Mouse (Mus musculus): ENCODE results near the gene Fev. TPM values are rescaled to one million over a fixed set of nuclear protein-coding genes. Genes with fewer than 3 reads are reported as not detected.

Fev gene
- polyA plus RNA-seq, 1 experiment = 1.1 TPM

GRCm38 (mm10) chr1:74856439-74856720 lies 28.8 kb downstream of the Fev start:
- DNase-seq = peak in 1 of 2 experiments; percentile 48
- Histone ChIP-seq H3K4me1 (ENCODE audit: control insufficient read depth, insufficient read depth, low read length) (no peaks in the 10 kb centered on the region), H3K4me3 (replicated peaks; ENCODE audit: insufficient read depth, low read depth, low read length) (peak overlapping the region; percentile 73), H3K27ac (ENCODE audit: insufficient read depth, low read length) (peak overlapping the region; percentile 22; the same call in 1 of the 2 replicates), H3K27me3 (ENCODE audit: control insufficient read depth, insufficient read depth, low read length) (no peaks in the 10 kb centered on the region)
- 6% methylated on average over 11 of the region's 11 CpGs for WGBS
- TF ChIP-seq CTCF (IDR thresholded peaks at IDR 0.05; ENCODE audit: borderline replicate concordance, insufficient read depth, low read depth, low read length) = no peak
- TF ChIP-seq POLR2A (IDR thresholded peaks at IDR 0.05; ENCODE audit: borderline replicate concordance, insufficient read depth, low read length) = no peak

DNA sequence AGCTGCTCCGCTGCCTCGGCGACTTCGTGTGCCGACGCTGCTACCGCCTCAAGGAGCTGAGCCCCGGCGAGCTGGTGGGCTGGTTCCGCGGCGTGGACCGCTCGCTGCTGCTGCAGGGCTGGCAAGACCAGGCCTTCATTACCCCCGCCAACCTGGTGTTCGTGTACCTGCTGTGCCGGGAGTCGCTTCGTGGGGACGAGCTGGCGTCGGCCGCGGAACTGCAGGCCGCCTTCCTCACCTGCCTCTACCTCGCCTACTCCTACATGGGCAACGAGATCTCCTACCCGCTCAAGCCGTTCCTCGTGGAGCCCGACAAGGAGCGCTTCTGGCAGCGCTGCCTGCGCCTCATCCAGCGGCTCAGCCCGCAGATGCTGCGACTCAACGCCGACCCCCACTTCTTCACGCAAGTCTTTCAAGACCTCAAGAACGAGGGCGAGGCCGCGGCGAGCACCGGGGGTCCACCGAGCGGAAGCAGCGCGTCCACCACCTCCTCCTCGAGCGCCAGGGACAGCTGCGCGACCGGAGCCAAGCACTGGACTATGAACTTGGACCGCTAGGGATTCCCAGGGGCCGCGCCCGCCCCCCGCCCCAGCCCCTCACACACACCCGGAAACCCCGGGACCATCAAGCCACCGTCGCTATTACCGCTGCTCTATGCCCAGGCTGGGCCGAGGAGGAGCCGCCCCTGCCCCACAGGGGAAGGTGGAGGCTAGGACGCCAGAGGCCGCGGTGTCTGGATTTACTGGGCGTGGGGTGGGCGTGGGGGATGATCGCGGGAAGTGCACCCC lies 29.4 kb downstream of the Fev start:
- WGBS = 1% methylated on average over 74 of the region's 74 CpGs
- no peaks in the 10 kb centered on the region for H3K4me1 ChIP-seq (ENCODE audit: control insufficient read depth, insufficient read depth, low read length)
- H3K4me3 ChIP-seq (replicated peaks; ENCODE audit: insufficient read depth, low read depth, low read length) = peak overlapping the region; percentile 73
- H3K27me3 ChIP-seq (ENCODE audit: control insufficient read depth, insufficient read depth, low read length) = no peaks in the 10 kb centered on the region
- DNase-seq = peak; percentile 63 to 69
- H3K27ac ChIP-seq (ENCODE audit: insufficient read depth, low read length) = peak overlapping the region; percentile 71
- TF ChIP-seq POLR2A (IDR thresholded peaks at IDR 0.05; ENCODE audit: borderline replicate concordance, insufficient read depth, low read length) = no peak
- TF ChIP-seq CTCF (IDR thresholded peaks at IDR 0.05; ENCODE audit: borderline replicate concordance, insufficient read depth, low read depth, low read length) = no peak

GRCm38 (mm10) chr1:74855156-74855555 lies 30.1 kb downstream of the Fev start:
- H3K27me3 ChIP-seq (ENCODE audit: control insufficient read depth, insufficient read depth, low read length) = no peaks in the 10 kb centered on the region
- peak in 1 of 2 experiments; percentile 53 for DNase-seq
- H3K4me1 ChIP-seq (ENCODE audit: control insufficient read depth, insufficient read depth, low read length) = no peaks in the 10 kb centered on the region
- WGBS = under 1% methylated on average over 44 of the region's 48 CpGs
- TF ChIP-seq POLR2A (IDR thresholded peaks at IDR 0.05; ENCODE audit: borderline replicate concordance, insufficient read depth, low read length) = no peak
- TF ChIP-seq CTCF (IDR thresholded peaks at IDR 0.05; ENCODE audit: borderline replicate concordance, insufficient read depth, low read depth, low read length) = no peak
- H3K27ac ChIP-seq (ENCODE audit: insufficient read depth, low read length) = peak overlapping the region; percentile 71
- peak overlapping the region; percentile 73 for H3K4me3 ChIP-seq (replicated peaks; ENCODE audit: insufficient read depth, low read depth, low read length)

GRCm38 (mm10) chr1:74854306-74855056 lies 30.7 kb downstream of the Fev start, which contains the start of gene Cdk5r2:
TSS of gene Cdk5r2 (plus strand) at chr1:74854934.
- peak within 1 kb of the TSS; percentile 71 for H3K27ac ChIP-seq (ENCODE audit: insufficient read depth, low read length)
- H3K4me1 ChIP-seq (ENCODE audit: control insufficient read depth, insufficient read depth, low read length) = no peaks in the 10 kb centered on the region
- no peaks in the 10 kb centered on the region for H3K27me3 ChIP-seq (ENCODE audit: control insufficient read depth, insufficient read depth, low read length)
- WGBS = 2% methylated on average over 38 of the region's 39 CpGs
- DNase-seq = peak; percentile 94 to 98
- TF ChIP-seq POLR2A (IDR thresholded peaks at IDR 0.05; ENCODE audit: borderline replicate concordance, insufficient read depth, low read length) (peak; percentile 90), CTCF (IDR thresholded peaks at IDR 0.05; ENCODE audit: borderline replicate concordance, insufficient read depth, low read depth, low read length) (no peak)
- H3K4me3 ChIP-seq (replicated peaks; ENCODE audit: insufficient read depth, low read depth, low read length) = peak within 1 kb of the TSS; percentile 73

GRCm38 (mm10) chr1:74851001-74851775 lies 34.0 kb downstream of the Fev start:
- WGBS = 38% methylated on average over 6 of the region's 6 CpGs
- Histone ChIP-seq H3K27me3 (ENCODE audit: control insufficient read depth, insufficient read depth, low read length) (no peaks in the 10 kb centered on the region), H3K4me3 (replicated peaks; ENCODE audit: insufficient read depth, low read depth, low read length) (no peak overlapping the region), H3K4me1 (ENCODE audit: control insufficient read depth, insufficient read depth, low read length) (no peaks in the 10 kb centered on the region), H3K27ac (ENCODE audit: insufficient read depth, low read length) (no peak overlapping the region)
- DNase-seq = no peak
- no peak for TF ChIP-seq CTCF (IDR thresholded peaks at IDR 0.05; ENCODE audit: borderline replicate concordance, insufficient read depth, low read depth, low read length)
- TF ChIP-seq POLR2A (IDR thresholded peaks at IDR 0.05; ENCODE audit: borderline replicate concordance, insufficient read depth, low read length) = no peak

DNA sequence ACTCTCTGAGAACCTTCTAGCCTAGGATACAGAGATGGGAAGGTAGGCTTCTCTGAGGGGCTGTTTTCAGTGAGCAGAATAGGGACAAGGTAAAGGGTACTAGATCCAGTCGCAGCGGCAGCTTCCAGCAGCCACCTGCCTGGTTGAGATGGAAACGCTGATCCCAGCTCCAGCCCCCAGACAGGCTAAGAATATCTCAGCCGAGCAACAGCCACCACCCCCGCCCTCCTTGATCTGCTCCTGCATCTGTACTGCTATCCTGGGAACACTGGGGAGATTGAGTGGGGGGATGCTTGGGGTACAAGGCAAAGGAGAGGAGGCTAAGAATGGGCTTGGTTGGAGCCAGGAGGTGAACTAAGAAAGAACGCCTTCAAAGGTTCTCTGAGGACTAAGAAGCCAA lies 35.0 kb downstream of the Fev start:
- Histone ChIP-seq H3K4me3 (replicated peaks; ENCODE audit: insufficient read depth, low read depth, low read length) (no peak overlapping the region), H3K4me1 (ENCODE audit: control insufficient read depth, insufficient read depth, low read length) (no peaks in the 10 kb centered on the region), H3K27me3 (ENCODE audit: control insufficient read depth, insufficient read depth, low read length) (no peaks in the 10 kb centered on the region), H3K27ac (ENCODE audit: insufficient read depth, low read length) (no peak overlapping the region)
- 39% methylated on average over 6 of the region's 6 CpGs for WGBS
- no peak for DNase-seq
- TF ChIP-seq CTCF (IDR thresholded peaks at IDR 0.05; ENCODE audit: borderline replicate concordance, insufficient read depth, low read depth, low read length) (no peak), POLR2A (IDR thresholded peaks at IDR 0.05; ENCODE audit: borderline replicate concordance, insufficient read depth, low read length) (no peak)

DNA sequence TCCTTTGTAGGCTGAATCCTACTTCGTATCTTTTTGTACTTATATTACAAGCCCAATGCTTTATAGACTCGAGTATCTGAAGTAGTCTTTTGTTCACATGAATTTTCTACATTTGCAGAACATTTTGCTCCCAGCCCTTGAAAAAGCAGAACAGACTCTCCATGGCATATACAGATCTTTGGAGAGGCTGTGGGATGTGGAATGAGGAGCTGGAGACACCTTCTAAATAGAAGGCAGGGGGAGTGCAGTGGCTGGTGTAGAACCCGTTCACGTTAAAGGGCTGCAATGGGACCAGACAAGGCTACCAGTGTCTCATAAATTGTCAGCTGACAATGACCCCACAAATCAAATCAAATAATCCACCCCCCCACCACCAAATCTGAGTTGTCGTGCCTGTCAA lies 36.3 kb downstream of the Fev start:
- no peak overlapping the region for H3K27ac ChIP-seq (ENCODE audit: insufficient read depth, low read length)
- no peak overlapping the region for H3K4me3 ChIP-seq (replicated peaks; ENCODE audit: insufficient read depth, low read depth, low read length)
- WGBS = 67% methylated on average over 5 of the region's 5 CpGs
- H3K27me3 ChIP-seq (ENCODE audit: control insufficient read depth, insufficient read depth, low read length) = no peaks in the 10 kb centered on the region
- no peak for DNase-seq
- H3K4me1 ChIP-seq (ENCODE audit: control insufficient read depth, insufficient read depth, low read length) = no peaks in the 10 kb centered on the region
- TF ChIP-seq POLR2A (IDR thresholded peaks at IDR 0.05; ENCODE audit: borderline replicate concordance, insufficient read depth, low read length) = no peak
- no peak for TF ChIP-seq CTCF (IDR thresholded peaks at IDR 0.05; ENCODE audit: borderline replicate concordance, insufficient read depth, low read depth, low read length)

Data from cerebellum, adult 2 months (tissue).